19 mouse cellular contexts compared by ENCODE assay signal in genomic region chr10:98374684-98375083, GRCm38 (mm10).
"Had no signal": no experiment of that assay in that cellular context is flagged by ENCODE, and none has a peak within 500 bp of the region (broad histone marks: within the 10 kb centered on the region; RNA-seq: fewer than 3 reads in every experiment).

No protein-coding gene starts in this region.

- DNase-seq: liver, postnatal 0 days; lung, postnatal 10 days; lung, postnatal 36 days; retina, postnatal 1 day; right cerebral cortex, adult 18-20 months; right cerebral cortex, postnatal 25 days; right cerebral cortex, postnatal 4 days; spleen, adult 18-20 months; thymus, adult 18-20 months; thymus, postnatal 14 days; thymus, postnatal 36 days had no signal

- H3K36me3 ChIP-seq: liver, embryonic 15.5 days; midbrain, embryonic 13.5 days; midbrain, embryonic 15.5 days; neural tube, embryonic 13.5 days; neural tube, embryonic 15.5 days had no signal

- H3K27me3 ChIP-seq: liver, embryonic 15.5 days; megakaryocyte, embryonic 14.5 days; midbrain, embryonic 13.5 days; midbrain, embryonic 15.5 days; neural tube, embryonic 13.5 days; neural tube, embryonic 15.5 days had no signal

- H3K4me3 ChIP-seq: liver, embryonic 15.5 days; megakaryocyte, embryonic 14.5 days; midbrain, embryonic 13.5 days; midbrain, embryonic 15.5 days; neural tube, embryonic 13.5 days; neural tube, embryonic 15.5 days had no signal

- H3K4me2 ChIP-seq: liver, embryonic 15.5 days; lung, embryonic 14.5 days; midbrain, embryonic 11.5 days; midbrain, embryonic 13.5 days; midbrain, embryonic 15.5 days; neural tube, embryonic 13.5 days; neural tube, embryonic 15.5 days had no signal
